Comparison of ENCODE assay signal across 20 mouse cellular contexts in the genomic region with DNA sequence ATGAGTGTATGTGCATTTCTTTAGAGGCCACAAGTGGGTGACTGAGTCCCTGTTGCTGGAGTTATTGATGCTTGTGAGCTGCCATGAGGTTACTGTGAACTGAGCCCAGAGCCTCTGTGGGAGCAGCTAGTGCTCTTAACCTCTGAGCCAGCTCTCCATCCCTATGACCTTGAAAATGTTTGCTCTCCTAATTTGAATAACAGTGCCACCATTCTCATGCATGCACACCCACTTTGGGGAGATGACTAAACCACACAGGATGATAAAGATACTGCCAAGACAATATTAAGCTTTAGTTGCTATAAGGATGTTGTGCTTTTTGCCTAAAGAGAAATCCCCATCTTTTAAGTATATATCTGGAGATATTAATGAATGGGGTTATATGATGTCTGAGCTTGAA.
DNase-seq lines count a peak whose midpoint lies in the region; TF ChIP-seq lines count a peak whose summit lies in the region.
"Had no signal": no experiment of that assay in that cellular context is flagged by ENCODE, and none has a peak within 500 bp of the region (broad histone marks: within the 10 kb centered on the region; RNA-seq: fewer than 3 reads in every experiment).

No protein-coding gene starts in this region.

- in situ Hi-C loops in ES-E14 (cut with MboI; ENCODE audit: low sequenced_read_pairs in 2 of 2, unreplicated experiment in 2 of 2): no loop called here

- TF ChIP-seq EP300 in ES-Bruce4 (IDR thresholded peaks at IDR 0.05; ENCODE audit: insufficient read depth, low read depth, low read length): peak; percentile 48; the same call in 1 of the 2 replicates

- H3K9me3 ChIP-seq in ES-Bruce4 (replicated peaks; ENCODE audit: control insufficient read depth, insufficient read depth, low read length, poor library complexity, severe bottlenecking): no peaks in the 10 kb centered on the region
- H3K9me3 ChIP-seq in ES-E14 (ENCODE audit: control insufficient read depth, insufficient read depth, low read depth, low read length): no peaks in the 10 kb centered on the region
- H3K9me3 ChIP-seq: embryonic facial prominence, embryonic 10.5 days; embryonic facial prominence, embryonic 12.5 days; forebrain, embryonic 13.5 days; forebrain, embryonic 15.5 days had no signal

- H3K27ac ChIP-seq in ES-Bruce4 (ENCODE audit: insufficient read depth, low read length): no peak overlapping the region
- H3K27ac ChIP-seq in ES-E14 (ENCODE audit: insufficient read depth, low read depth, low read length, poor library complexity, severe bottlenecking): no peak overlapping the region
- H3K27ac ChIP-seq: embryonic facial prominence, embryonic 10.5 days; embryonic facial prominence, embryonic 12.5 days; forebrain, embryonic 13.5 days; forebrain, embryonic 15.5 days had no signal

- H3K4me1 ChIP-seq in ES-Bruce4 (ENCODE audit: control insufficient read depth, insufficient read depth, low read length): peaks cover 2% of the 10 kb centered on the region
- peaks cover 2 to 9% of the 10 kb centered on the region in 2 experiments; a peak in 3 of 4 replicates for H3K4me1 ChIP-seq in ES-E14 (ENCODE audit: control insufficient read depth in 2 of 2, insufficient read depth in 2 of 2, low read length in 2 of 2, poor library complexity in 1 of 2)
- H3K4me1 ChIP-seq: embryonic facial prominence, embryonic 10.5 days; embryonic facial prominence, embryonic 12.5 days; forebrain, embryonic 13.5 days; forebrain, embryonic 15.5 days had no signal

- no peak overlapping the region for H3K9ac ChIP-seq in ES-Bruce4 (ENCODE audit: low read depth, poor library complexity, severe bottlenecking)
- no peak overlapping the region for H3K9ac ChIP-seq in ES-E14 (ENCODE audit: insufficient read depth, low read depth, low read length, poor library complexity, severe bottlenecking)
- H3K9ac ChIP-seq: embryonic facial prominence, embryonic 12.5 days; forebrain, embryonic 13.5 days; forebrain, embryonic 15.5 days; forebrain, postnatal 0 days had no signal

- DNase-seq in ES-E14 (ENCODE audit: low read depth, low spot score) (peak; percentile 15), ZHBTc4 (ENCODE audit: low read depth, low spot score) (peak; percentile 45)
- DNase-seq in kidney, postnatal 36 days: no peak
- DNase-seq in layer of hippocampus, postnatal 14 days (ENCODE audit: low spot score in 2 of 2): no peak
- DNase-seq: adrenal gland, adult 2 months; adrenal gland, postnatal 10 days; adrenal gland, postnatal 25 days; B cell, adult 2 months; cerebellum, adult 11-12 months; cerebellum, adult 2 months; cerebellum, adult 9-10 months; cerebellum, postnatal 10 days; cerebellum, postnatal 25 days; forebrain, postnatal 0 days had no signal

- no peak for TF ChIP-seq POLR2A in ES-Bruce4 (IDR thresholded peaks at IDR 0.05; ENCODE audit: insufficient read depth, low read length)

- H3K27me3 ChIP-seq in ES-Bruce4 (ENCODE audit: control insufficient read depth, insufficient read depth, low read length, poor library complexity, severe bottlenecking): no peaks in the 10 kb centered on the region
- H3K27me3 ChIP-seq: CH12.LX; embryonic facial prominence, embryonic 12.5 days; forebrain, embryonic 13.5 days; forebrain, embryonic 15.5 days had no signal

- H3K4me3 ChIP-seq in ES-Bruce4 (ENCODE audit: low read depth, low read length) (no peak overlapping the region), ES-E14 (ENCODE audit: insufficient read depth in 1 of 2, low read depth in 1 of 2, low read length in 2 of 2, poor library complexity in 1 of 2, severe bottlenecking in 1 of 2) (no peak overlapping the region)
- H3K4me3 ChIP-seq: embryonic facial prominence, embryonic 10.5 days; embryonic facial prominence, embryonic 12.5 days; forebrain, embryonic 13.5 days; forebrain, embryonic 15.5 days had no signal

- H3K36me3 ChIP-seq in ES-Bruce4 (ENCODE audit: control insufficient read depth, insufficient read depth, low read length, poor library complexity, severe bottlenecking) (no peaks in the 10 kb centered on the region), ES-E14 (ENCODE audit: control insufficient read depth, insufficient read depth, low read length, poor library complexity, severe bottlenecking) (no peaks in the 10 kb centered on the region)
- H3K36me3 ChIP-seq: embryonic facial prominence, embryonic 10.5 days; embryonic facial prominence, embryonic 12.5 days; forebrain, embryonic 15.5 days had no signal

- no peak for TF ChIP-seq CTCF in ES-Bruce4 (IDR thresholded peaks at IDR 0.05; ENCODE audit: low read depth, low read length)

TF ChIP-seq in ES-E14, 5 proteins besides CTCF, POLR2A, EP300 and RAD21:
- TF ChIP-seq MAFK (IDR thresholded peaks at IDR 0.05; ENCODE audit: insufficient read depth, low read depth, low read length) (no peak), CHD2 (IDR thresholded peaks at IDR 0.05; ENCODE audit: low read depth, low read length) (no peak), HCFC1 (IDR thresholded peaks at IDR 0.05; ENCODE audit: borderline replicate concordance, insufficient read depth, low read length) (no peak), ZNF384 (IDR thresholded peaks at IDR 0.05; ENCODE audit: low read depth, low read length) (no peak), ZC3H11A (IDR thresholded peaks at IDR 0.05; ENCODE audit: borderline replicate concordance, low read depth, low read length) (no peak)

Comparison
In these comparisons a context has a peak if more than half of its experiments do, and no peak if none do; other contexts are left out.
1. DNase-seq: peak in ES-E14 (single experiment) and ZHBTc4 (single experiment); none in kidney, postnatal 36 days (0 of 2) and layer of hippocampus, postnatal 14 days (0 of 2).